Mouse (Mus musculus) gastrocnemius, postnatal 36 days (tissue): ENCODE measurements around the gene Fam122a. TPM values are rescaled to one million over a fixed set of nuclear protein-coding genes. Genes with fewer than 3 reads are reported as not detected.

Source experiments
- DNase-seq, 2 experiments: peaks; one replicate each; pipeline ENCODE4 v3.0.0; 2022
- intact Hi-C: fragments of 180-260 bp; cut with DNase I; formaldehyde crosslinking; loops from one replicate; pipeline ENCODE4 v1.15.1; 2025
- total RNA-seq, 2 experiments: library from RNA; stranded (reverse); gene quantifications; 2 replicates each; pipeline ENCODE4 v1.2.3; 2021

Fam122a gene
- total RNA-seq, 2 experiments from 2014 or later: 17.5 to 19.4 TPM

- no peak for DNase-seq
- intact Hi-C loops: no loop called here
Measured at GRCm38 (mm10) chr19:24493887-24494286, 16.7 kb upstream of the Fam122a start.

DNA sequence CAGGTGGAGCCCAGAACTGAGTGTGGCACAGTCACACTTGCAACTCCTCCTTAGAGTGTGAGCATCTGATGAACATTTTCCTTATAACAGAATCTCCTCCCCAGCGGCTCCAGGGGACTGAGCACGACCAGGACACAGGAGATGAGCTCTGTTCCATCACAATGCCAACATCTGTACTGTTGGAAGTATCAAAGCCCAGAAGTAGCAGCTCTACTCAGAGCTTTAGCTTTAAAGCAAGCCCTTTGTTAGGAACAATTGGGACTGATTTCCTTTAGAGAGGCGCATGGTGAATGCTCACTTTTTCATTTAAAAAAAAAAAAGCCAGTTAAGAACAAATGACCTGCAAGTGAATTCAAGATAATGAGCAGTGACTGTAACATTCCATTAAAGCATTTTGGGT lies 14.7 kb upstream of the Fam122a start:
- intact Hi-C loops: no loop called here

GRCm38 (mm10) chr19:24490275-24490674 lies 13.1 kb upstream of the Fam122a start:
- DNase-seq: no peak
- intact Hi-C loops: no loop called here

More for the DNA sequence above, 14.7 kb upstream of the Fam122a start:
- no peak for DNase-seq

GRCm38 (mm10) chr19:24486433-24487296 lies 9.5 kb upstream of the Fam122a start:
- intact Hi-C loops: no loop called here

GRCm38 (mm10) chr19:24484612-24485194 lies 7.5 kb upstream of the Fam122a start:
- DNase-seq: no peak
- intact Hi-C loops: no loop called here

More at GRCm38 (mm10) chr19:24486433-24487296, 9.5 kb upstream of the Fam122a start:
- DNase-seq: no peak

GRCm38 (mm10) chr19:24480916-24481315 lies 3.8 kb upstream of the Fam122a start:
- DNase-seq: no peak
- intact Hi-C loops: no loop called here

DNA sequence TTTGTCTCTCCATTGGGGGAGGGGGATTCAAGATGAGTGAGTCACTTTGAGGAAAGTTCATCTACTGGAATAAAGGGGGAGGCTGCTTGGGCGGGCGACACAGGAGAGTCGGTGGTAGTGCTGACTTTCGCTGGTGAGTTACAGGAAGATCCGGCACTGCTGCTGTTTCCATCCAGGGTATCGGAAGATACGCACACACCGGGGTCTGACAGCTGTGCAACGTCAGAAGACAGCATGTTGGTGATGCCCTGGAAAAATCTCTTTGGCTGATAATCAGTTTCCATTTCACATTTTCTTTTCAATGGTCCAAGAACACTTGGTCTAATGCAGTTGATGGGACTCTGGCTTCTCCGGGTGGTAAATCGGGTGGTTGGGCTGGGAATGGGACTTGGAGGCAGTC lies 695 bp downstream of the Fam122a start:
- DNase-seq: no peak
- intact Hi-C loops: loop anchor here (5.0 kb wide), 1 partner anchor 174 kb away; no protein-coding TSS in a partner anchor

DNA sequence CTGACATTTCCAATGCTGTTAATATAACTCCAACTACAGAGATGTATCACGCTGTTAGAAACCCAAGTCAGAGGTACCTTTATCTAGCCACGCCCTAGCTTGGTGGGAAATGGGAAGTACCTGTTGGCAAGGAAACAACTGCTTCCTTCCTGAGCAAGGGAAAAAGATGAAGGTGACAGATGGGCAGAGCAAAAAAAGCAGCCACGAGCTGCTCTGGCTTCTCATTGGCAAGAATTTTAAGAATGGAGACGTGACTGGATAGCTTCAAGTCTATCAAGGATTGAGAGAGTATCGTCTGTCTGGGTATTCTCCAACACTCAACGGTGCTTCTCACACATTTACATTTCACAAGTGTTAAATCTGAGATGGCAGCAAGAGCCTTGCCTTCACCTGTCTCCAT lies 1.9 kb downstream of the Fam122a start:
- no peak for DNase-seq
- intact Hi-C loops: loop anchor here (5.0 kb wide), 1 partner anchor 173 kb away; no protein-coding TSS in a partner anchor

DNA sequence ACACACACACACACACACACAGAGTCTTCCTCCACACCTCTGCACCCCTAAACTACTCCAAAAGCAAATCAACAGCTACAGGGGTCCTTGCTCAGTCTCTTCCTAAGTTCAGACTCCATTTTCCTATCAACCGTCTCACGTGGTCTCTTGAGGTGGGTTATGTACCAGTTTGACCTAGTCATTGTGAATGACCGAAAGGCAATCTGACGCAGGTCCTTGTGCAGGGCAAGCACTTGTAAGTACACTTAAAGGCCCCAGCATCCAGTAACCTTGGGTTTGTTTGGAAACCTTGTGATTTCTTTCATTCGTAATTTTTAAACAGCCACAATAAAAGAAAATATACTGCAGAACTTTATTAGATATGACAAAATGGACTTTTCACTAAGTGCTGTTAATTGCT lies 4.6 kb downstream of the Fam122a start:
- intact Hi-C loops: no loop called here
- no peak for DNase-seq

DNA sequence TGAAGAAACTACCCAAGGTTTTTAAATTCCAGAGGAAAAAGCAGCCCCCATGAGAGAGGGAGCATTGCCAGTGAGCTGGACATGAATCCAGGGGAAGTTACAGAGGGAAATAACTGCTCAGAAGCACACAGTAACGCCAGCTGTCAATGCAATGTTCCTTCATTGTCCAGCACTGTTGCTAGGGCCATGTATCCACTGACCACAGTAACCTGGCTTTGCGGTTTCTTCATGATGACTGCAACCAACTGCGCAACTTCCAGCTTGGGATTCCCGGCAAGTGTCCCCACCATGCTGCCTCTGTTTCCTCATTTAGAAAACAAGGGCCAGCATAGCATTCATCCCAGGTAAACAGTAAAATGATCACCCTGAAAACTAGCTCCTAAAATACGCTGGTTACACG lies 5.6 kb downstream of the Fam122a start:
- DNase-seq: no peak
- intact Hi-C loops: no loop called here

DNA sequence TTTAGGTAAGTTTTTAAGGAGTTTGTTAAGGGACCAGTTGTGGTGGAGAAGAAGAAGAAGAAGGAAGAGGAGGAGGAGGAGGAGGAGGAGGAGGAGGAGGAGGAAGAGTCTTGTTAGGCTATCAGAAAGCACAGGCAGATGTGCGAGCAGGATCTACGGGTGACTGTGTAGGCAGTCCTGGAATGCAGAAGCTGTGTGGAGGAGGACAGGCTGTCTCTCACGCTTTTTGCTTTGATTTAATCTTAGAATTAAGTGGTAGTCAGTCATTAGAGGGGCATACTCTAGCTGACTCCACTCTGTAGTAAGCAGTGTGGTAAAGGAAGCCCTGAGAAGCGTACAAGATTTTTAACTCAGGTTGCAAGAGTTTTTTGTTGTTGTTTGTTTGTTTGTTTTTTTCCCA lies 7.9 kb downstream of the Fam122a start:
- intact Hi-C loops: no loop called here
- DNase-seq: no peak

DNA sequence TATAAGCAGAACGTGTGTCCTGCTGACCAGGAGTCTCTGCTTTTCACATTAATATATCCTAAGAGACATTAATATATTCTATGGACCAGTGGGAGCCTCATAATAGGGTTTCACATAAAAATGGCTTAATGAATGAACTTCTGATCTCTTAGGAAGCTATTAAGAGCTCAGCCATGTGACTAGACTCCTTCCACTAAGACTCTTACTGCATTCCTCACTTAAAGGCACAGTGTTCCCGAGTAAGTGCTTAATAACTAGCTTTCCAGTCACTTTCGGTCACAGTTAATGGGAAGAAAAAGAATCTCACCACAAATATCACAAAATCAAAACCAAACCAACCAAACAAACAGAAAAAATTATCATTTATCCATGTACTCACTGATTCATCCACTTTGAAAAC lies 8.5 kb downstream of the Fam122a start:
- no peak for DNase-seq
- intact Hi-C loops: no loop called here

DNA sequence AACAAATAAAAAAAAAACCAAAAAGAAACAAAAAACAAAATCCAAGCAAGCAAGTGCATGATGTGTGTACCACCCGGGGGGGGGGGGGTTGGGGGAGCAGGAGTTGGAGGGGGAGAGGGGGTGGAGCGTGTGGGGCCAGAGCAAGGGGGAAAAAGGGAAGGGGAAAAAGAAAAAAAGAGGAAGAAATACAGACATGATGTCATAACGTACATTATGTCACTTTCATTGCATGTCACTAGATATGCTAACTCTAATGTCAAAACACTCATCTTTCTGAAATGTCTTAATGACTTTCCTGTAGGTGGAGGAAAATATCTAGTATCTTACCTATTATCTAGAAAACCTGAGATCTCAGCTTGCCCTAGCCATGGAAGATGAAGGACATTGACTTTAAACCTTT lies 14.1 kb downstream of the Fam122a start:
- DNase-seq: no peak
- intact Hi-C loops: no loop called here

- intact Hi-C loops: no loop called here
- DNase-seq: no peak
Measured at GRCm38 (mm10) chr19:24456591-24457231, 20.4 kb downstream of the Fam122a start.

- intact Hi-C loops: no loop called here
Measured at GRCm38 (mm10) chr19:24455249-24455960, 21.8 kb downstream of the Fam122a start.

DNA sequence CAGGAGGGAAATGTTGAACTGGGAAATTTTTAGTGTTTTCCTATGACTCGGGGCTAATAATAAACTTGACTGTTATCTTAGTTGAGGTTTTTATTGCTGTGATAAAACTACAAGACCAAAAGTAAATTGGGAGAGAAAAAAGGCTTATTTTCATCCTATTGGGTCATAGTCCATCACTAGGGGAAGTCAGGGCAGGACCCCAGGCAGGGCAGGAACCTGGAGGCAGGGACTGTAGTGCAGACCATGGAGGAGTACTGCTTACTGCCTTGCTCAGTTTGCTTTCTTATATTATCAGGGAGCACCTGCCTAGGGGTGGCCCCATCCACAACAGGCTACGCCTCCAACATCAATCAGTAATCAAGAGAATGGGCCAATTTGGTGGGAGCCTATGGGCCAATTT lies 22.7 kb downstream of the Fam122a start:
- intact Hi-C loops: no loop called here

More at GRCm38 (mm10) chr19:24455249-24455960, 21.8 kb downstream of the Fam122a start:
- DNase-seq: no peak

GRCm38 (mm10) chr19:24453379-24453778 lies 23.8 kb downstream of the Fam122a start:
- intact Hi-C loops: no loop called here
- no peak for DNase-seq

More for the DNA sequence above, 22.7 kb downstream of the Fam122a start:
- no peak for DNase-seq

DNA sequence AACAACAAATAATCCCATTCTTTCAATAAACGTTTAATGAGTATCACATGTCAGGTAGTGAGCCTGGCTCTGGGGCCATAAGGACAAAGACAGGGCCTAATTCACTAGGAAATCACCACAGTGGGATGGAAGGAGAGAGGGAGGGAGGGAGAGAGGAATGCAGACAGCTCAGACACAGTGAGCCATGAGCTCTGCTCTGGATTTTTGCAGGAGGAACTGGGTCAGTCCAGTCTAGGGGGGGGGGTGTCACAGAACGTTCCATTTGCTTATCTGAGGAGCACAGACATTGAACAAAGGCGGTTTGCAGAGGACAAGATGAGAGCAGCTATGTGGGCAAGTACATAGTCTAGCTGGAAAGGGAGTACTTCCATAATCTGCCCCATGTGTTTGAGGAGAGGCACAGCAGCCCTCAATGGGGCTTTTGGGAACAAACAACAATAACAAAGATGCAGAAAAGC lies 24.7 kb downstream of the Fam122a start:
- no peak for DNase-seq
- intact Hi-C loops: no loop called here

DNA sequence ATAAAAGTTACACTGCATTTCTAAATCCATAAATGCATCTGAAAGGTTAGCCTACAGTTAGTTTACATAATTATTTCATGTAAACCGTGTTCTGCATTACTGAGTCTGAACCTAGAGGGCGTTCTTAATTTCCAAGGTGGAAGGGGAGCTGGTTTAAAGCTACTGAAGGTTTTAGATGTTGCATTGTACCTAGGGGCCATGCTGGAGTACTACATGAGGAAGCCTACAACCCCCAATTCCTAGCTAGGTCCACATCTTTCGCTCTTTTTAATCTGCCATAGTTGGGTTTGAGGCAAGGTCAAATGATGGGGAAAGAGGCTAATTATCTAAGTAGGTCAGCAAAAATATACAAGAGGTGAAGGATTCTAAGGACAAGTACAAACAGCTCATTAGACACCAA lies 25.5 kb downstream of the Fam122a start:
- intact Hi-C loops: no loop called here
- DNase-seq: no peak

DNA sequence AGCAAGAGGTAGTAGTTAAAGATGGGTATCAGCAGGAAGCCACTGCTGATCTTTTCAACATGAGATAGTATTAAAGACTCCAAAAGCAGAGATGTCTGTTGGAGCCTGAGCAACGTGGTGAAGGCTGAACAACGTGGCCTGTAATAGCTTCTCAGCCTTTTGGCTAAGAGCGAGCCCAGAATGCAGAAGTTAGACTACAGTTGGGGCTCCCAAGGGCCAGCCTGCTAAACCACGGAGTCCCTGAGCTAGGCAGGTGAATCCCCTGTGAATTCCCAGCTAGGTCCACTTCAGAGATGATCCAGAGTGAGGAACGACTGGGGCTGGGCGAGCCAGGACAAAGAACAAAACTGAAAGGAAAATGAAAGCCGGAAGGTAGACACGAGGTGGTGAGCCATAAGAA lies 26.4 kb downstream of the Fam122a start:
- no peak for DNase-seq
- intact Hi-C loops: no loop called here

- intact Hi-C loops: no loop called here
- no peak for DNase-seq
Measured at GRCm38 (mm10) chr19:24444322-24444721, 32.8 kb downstream of the Fam122a start.
